Mouse (Mus musculus) heart, embryonic 15.5 days (tissue): ENCODE measurements around the gene Nbea. TPM values are rescaled to one million over a fixed set of nuclear protein-coding genes. Genes with fewer than 3 reads are reported as not detected.

Experiments used
- ATAC-seq: fragments of 200-750 bp; cut with Nextera tagmentation; replicated peaks from 2 replicates; pipeline ENCODE4 v1.8.0; 2017; ENCODE audit warnings: low read depth, moderate TSS enrichment; ENCODE audit not compliant: insufficient number of reproducible peaks, insufficient read depth, low FRiP score
- H3K27ac ChIP-seq: fragments of 300-500 bp; sonication (generic); 2 replicates; pipeline ENCODE4 v1.5.1; 2015; ENCODE audit warnings: mild to moderate bottlenecking, inconsistent platforms
- H3K27me3 ChIP-seq: fragments of 300-500 bp; sonication (generic); 2 replicates; pipeline ENCODE4 v1.6.1; 2015; ENCODE audit warnings: inconsistent platforms
- H3K36me3 ChIP-seq: fragments of 300-500 bp; sonication (generic); 2 replicates; pipeline ENCODE4 v1.6.1; 2015; ENCODE audit warnings: mild to moderate bottlenecking, inconsistent platforms
- H3K4me1 ChIP-seq: fragments of 300-500 bp; sonication (generic); replicated peaks from 2 replicates; pipeline ENCODE4 v1.6.1; 2015; ENCODE audit warnings: inconsistent platforms
- H3K4me2 ChIP-seq: fragments of 300-500 bp; sonication (generic); 2 replicates; pipeline ENCODE4 v1.6.1; 2015; ENCODE audit warnings: inconsistent platforms, mild to moderate bottlenecking, moderate library complexity
- H3K4me3 ChIP-seq: fragments of 300-500 bp; sonication (generic); 2 replicates; pipeline ENCODE4 v1.5.1; 2015; ENCODE audit warnings: mild to moderate bottlenecking, inconsistent platforms
- H3K9ac ChIP-seq: fragments of 300-500 bp; sonication (generic); 2 replicates; pipeline ENCODE4 v1.6.1; 2015; ENCODE audit warnings: mild to moderate bottlenecking, inconsistent platforms
- H3K9me3 ChIP-seq: fragments of 300-500 bp; sonication (generic); replicated peaks from 2 replicates; pipeline ENCODE4 v1.6.1; 2016; ENCODE audit warnings: inconsistent platforms
- WGBS: fragments of 180-500 bp; shearing (Covaris S2); methylation state at CpG from one replicate; pipeline ENCODE4 v1.1.7; 2015; ENCODE audit warnings: mixed read lengths; 5-methylcytosine and 5-hydroxymethylcytosine counted together
- polyA plus RNA-seq: library from polyadenylated mRNA; unstranded; fragments of >200 nt; fragmentation: Nextera tagmentation; extraction: Ambion mirVana; gene quantifications from 2 replicates; pipeline ENCODE4 v1.2.1, GENCODE M21; 2015

Gene Nbea
- polyA plus RNA-seq, 1 experiment from 2014 or later, result 6.7 TPM

GRCm38 (mm10) chr3:55781429-55782055 lies 402.0 kb downstream of the Nbea start:
- Histone ChIP-seq H3K9ac (no peak overlapping the region), H3K4me2 (no peak overlapping the region), H3K27me3 (peaks cover 61% of the 10 kb centered on the region), H3K27ac (no peak overlapping the region), H3K4me1 (peaks cover 28% of the 10 kb centered on the region), H3K36me3 (no peaks in the 10 kb centered on the region), H3K9me3 (no peaks in the 10 kb centered on the region), H3K4me3 (no peak overlapping the region)
- no peak for ATAC-seq
- 52% methylated on average over 5 of the region's 5 CpGs for WGBS

GRCm38 (mm10) chr3:55780120-55781070 lies 403.1 kb downstream of the Nbea start:
- WGBS, result 12% methylated on average over 53 of the region's 53 CpGs
- H3K4me2 ChIP-seq, result peak overlapping the region; percentile 61
- no peak for ATAC-seq
- no peak overlapping the region for H3K27ac ChIP-seq
- no peaks in the 10 kb centered on the region for H3K9me3 ChIP-seq
- H3K36me3 ChIP-seq, result no peaks in the 10 kb centered on the region
- H3K4me3 ChIP-seq, result peak overlapping the region; percentile 40
- H3K4me1 ChIP-seq, result peaks cover 28% of the 10 kb centered on the region
- peaks cover 51% of the 10 kb centered on the region for H3K27me3 ChIP-seq
- H3K9ac ChIP-seq, result peak overlapping the region; percentile 12; the same call in 1 of the 2 replicates

GRCm38 (mm10) chr3:55778764-55779730 lies 404.5 kb downstream of the Nbea start:
- no peak for ATAC-seq
- no peak overlapping the region for H3K4me3 ChIP-seq
- no peak overlapping the region for H3K27ac ChIP-seq
- no peak overlapping the region for H3K9ac ChIP-seq
- H3K27me3 ChIP-seq, result peaks cover 48% of the 10 kb centered on the region
- WGBS, result 81% methylated on average over 8 of the region's 8 CpGs
- H3K36me3 ChIP-seq, result no peaks in the 10 kb centered on the region
- H3K9me3 ChIP-seq, result no peaks in the 10 kb centered on the region
- H3K4me2 ChIP-seq, result no peak overlapping the region
- H3K4me1 ChIP-seq, result peaks cover 26% of the 10 kb centered on the region

GRCm38 (mm10) chr3:55777501-55777900 lies 406.0 kb downstream of the Nbea start:
- Histone ChIP-seq H3K27me3 (peaks cover 33% of the 10 kb centered on the region), H3K9me3 (no peaks in the 10 kb centered on the region), H3K4me1 (peaks cover 13% of the 10 kb centered on the region), H3K9ac (no peak overlapping the region), H3K4me3 (no peak overlapping the region), H3K36me3 (no peaks in the 10 kb centered on the region), H3K27ac (no peak overlapping the region), H3K4me2 (no peak overlapping the region)
- WGBS, result 56% methylated on average over 4 of the region's 4 CpGs
- no peak for ATAC-seq

GRCm38 (mm10) chr3:55775753-55776152 lies 407.7 kb downstream of the Nbea start:
- Histone ChIP-seq H3K27me3 (peaks cover 17% of the 10 kb centered on the region), H3K9me3 (no peaks in the 10 kb centered on the region), H3K9ac (no peak overlapping the region), H3K36me3 (no peaks in the 10 kb centered on the region), H3K4me3 (no peak overlapping the region), H3K27ac (no peak overlapping the region), H3K4me1 (peaks cover 10% of the 10 kb centered on the region), H3K4me2 (no peak overlapping the region)
- no peak for ATAC-seq
- 85% methylated on average over 6 of the region's 6 CpGs for WGBS

GRCm38 (mm10) chr3:55775245-55775644 lies 408.3 kb downstream of the Nbea start:
- Histone ChIP-seq H3K4me2 (no peak overlapping the region), H3K36me3 (no peaks in the 10 kb centered on the region), H3K9me3 (no peaks in the 10 kb centered on the region), H3K4me3 (no peak overlapping the region), H3K9ac (no peak overlapping the region), H3K27ac (no peak overlapping the region), H3K4me1 (peaks cover 4% of the 10 kb centered on the region), H3K27me3 (peaks cover 12% of the 10 kb centered on the region)
- WGBS, result 78% methylated on average over 7 of the region's 7 CpGs
- no peak for ATAC-seq

- Histone ChIP-seq H3K27ac (no peak overlapping the region), H3K9me3 (no peaks in the 10 kb centered on the region), H3K27me3 (peaks cover 4% of the 10 kb centered on the region), H3K4me2 (no peak overlapping the region), H3K4me1 (no peaks in the 10 kb centered on the region), H3K9ac (no peak overlapping the region), H3K4me3 (no peak overlapping the region), H3K36me3 (no peaks in the 10 kb centered on the region)
- WGBS, result 48% methylated on average over 6 of the region's 6 CpGs
- no peak for ATAC-seq
Measured at GRCm38 (mm10) chr3:55774203-55774602, 409.3 kb downstream of the Nbea start.

- ATAC-seq, result no peak
- no peaks in the 10 kb centered on the region for H3K27me3 ChIP-seq
- H3K4me3 ChIP-seq, result no peak overlapping the region
- 85% methylated on average over 2 of the region's 2 CpGs for whole genome bisulfite sequencing
- H3K9ac ChIP-seq, result no peak overlapping the region
- H3K27ac ChIP-seq, result no peak overlapping the region
- no peaks in the 10 kb centered on the region for H3K36me3 ChIP-seq
- no peaks in the 10 kb centered on the region for H3K9me3 ChIP-seq
- H3K4me2 ChIP-seq, result no peak overlapping the region
- no peaks in the 10 kb centered on the region for H3K4me1 ChIP-seq
Measured at GRCm38 (mm10) chr3:55769308-55769707, 414.2 kb downstream of the Nbea start.

- no peaks in the 10 kb centered on the region for H3K27me3 ChIP-seq
- H3K9ac ChIP-seq, result no peak overlapping the region
- H3K4me1 ChIP-seq, result no peaks in the 10 kb centered on the region
- no peaks in the 10 kb centered on the region for H3K9me3 ChIP-seq
- ATAC-seq, result no peak
- H3K4me2 ChIP-seq, result no peak overlapping the region
- WGBS, result 81% methylated on average over 2 of the region's 2 CpGs
- H3K27ac ChIP-seq, result no peak overlapping the region
- no peaks in the 10 kb centered on the region for H3K36me3 ChIP-seq
- no peak overlapping the region for H3K4me3 ChIP-seq
Measured at GRCm38 (mm10) chr3:55768654-55769053, 414.8 kb downstream of the Nbea start.

GRCm38 (mm10) chr3:55763591-55763990 lies 419.9 kb downstream of the Nbea start:
- no peaks in the 10 kb centered on the region for H3K9me3 ChIP-seq
- H3K4me3 ChIP-seq, result no peak overlapping the region
- H3K27me3 ChIP-seq, result no peaks in the 10 kb centered on the region
- no peaks in the 10 kb centered on the region for H3K4me1 ChIP-seq
- no peak overlapping the region for H3K27ac ChIP-seq
- ATAC-seq, result no peak
- no peak overlapping the region for H3K9ac ChIP-seq
- no peaks in the 10 kb centered on the region for H3K36me3 ChIP-seq
- WGBS, result 63% methylated on average over 8 of the region's 8 CpGs
- no peak overlapping the region for H3K4me2 ChIP-seq

- H3K4me1 ChIP-seq, result peaks cover 16% of the 10 kb centered on the region
- H3K27ac ChIP-seq, result no peak overlapping the region
- H3K9me3 ChIP-seq, result no peaks in the 10 kb centered on the region
- H3K4me3 ChIP-seq, result no peak overlapping the region
- no peaks in the 10 kb centered on the region for H3K27me3 ChIP-seq
- ATAC-seq, result no peak
- no peaks in the 10 kb centered on the region for H3K36me3 ChIP-seq
- no peak overlapping the region for H3K9ac ChIP-seq
- 54% methylated on average over 8 of the region's 8 CpGs for WGBS
- H3K4me2 ChIP-seq, result no peak overlapping the region
Measured at GRCm38 (mm10) chr3:55758297-55758696, 425.2 kb downstream of the Nbea start.
